Mouse (Mus musculus) MEL-GATA-1-ER (cell line): ENCODE data around the gene Tmbim1.
"Not testable (repeated sequence)": the region's sequence is repeated elsewhere in the genome, so short reads cannot be mapped to it uniquely, and the experiment has no call there.

ENCODE experiments used
- DNase-seq: peaks from one replicate; pipeline ENCODE4 v3.0.0-alpha.2; 2012; ENCODE audit warnings: low read depth; ENCODE audit errors: extremely low read depth

Gene Tmbim1

DNA sequence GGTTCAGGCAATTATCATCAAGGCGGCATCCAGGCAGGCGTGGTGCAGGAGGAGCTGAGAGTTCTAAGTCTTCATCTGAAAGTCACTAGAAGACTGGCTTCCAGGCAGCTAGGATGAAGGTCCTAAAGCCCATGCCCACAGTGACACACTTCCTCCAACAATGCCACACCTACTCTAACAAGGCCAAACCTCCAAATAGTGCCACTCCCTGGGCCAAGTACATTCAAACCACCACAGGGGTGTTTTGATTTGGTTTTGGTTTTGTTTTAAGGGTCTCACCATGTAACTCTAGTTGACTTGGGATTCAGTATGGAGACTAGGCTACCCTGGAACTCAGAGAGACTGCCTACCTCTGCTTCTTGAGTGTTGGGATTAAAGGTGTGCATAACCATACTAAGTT is at the start of gene Tmbim1:
Gene Tmbim1, minus strand, starts transcription at position 101 of the 400 bp plus-strand sequence.
- DNase-seq: no peak

DNA sequence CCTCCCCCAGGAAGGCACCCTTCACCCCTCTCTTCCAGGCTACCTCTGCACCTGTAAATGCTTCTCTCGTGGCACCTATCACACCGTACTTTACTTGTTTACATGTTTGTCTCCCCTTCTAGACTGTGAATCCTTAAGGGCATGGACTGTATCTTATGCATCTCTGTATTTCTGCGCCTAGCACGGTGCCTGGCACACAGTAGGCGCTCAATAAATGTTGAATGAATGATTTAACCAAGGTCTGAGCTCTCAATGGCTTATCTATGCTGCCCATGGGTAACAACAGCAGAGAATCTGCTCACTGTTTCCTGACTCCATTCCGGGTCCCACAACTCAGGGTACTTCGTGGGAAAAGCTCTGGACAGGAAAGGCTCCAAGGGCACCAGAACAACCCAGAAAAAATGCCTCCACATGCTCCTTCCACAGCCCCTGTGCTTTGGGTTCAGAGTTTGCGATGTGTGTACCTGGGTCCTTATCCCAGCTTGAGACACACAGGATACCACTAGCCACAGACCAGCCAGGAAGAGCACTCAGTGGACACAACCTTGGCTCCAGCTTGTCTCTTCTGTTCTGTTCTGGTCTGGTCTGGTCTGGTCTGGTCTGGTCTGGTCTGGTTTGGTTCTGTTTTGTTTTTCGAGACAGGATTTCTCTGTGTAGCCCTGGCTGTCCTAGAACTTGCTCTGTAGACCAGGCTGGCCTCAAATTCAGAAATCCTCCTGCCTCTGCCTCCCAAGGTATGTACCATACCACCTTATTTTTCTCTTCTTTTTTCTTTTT is 48.2 kb upstream of the Tmbim1 start:
- no peak for DNase-seq

DNA sequence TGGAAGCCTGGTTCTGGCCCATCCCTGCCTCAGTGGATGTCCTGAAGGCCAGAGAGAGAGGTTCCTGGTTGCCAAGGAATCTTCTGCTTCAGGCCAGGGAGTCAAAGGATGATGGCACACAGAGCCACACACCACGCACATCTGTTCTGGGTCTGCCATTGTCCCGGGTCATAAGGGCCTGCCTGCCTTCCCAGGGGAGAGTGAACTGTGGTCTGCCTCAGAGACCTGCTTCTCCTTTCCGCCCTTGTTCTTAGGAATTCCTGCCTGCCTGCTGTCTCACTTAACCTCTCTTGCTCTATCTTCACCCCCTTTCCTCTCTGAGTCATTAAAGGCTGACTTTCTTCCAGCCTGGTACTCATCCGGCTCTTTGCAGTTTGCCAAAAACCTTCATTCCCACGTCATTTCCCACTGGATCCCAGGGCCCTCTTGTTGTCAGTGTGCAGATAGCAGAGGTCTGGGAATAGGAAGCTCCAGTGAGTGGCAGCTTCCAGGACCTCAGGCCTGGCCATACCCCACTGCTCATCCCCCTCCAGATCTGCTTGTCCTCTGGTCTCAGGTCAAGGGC is 47.2 kb upstream of the Tmbim1 start:
- no peak for DNase-seq

DNA sequence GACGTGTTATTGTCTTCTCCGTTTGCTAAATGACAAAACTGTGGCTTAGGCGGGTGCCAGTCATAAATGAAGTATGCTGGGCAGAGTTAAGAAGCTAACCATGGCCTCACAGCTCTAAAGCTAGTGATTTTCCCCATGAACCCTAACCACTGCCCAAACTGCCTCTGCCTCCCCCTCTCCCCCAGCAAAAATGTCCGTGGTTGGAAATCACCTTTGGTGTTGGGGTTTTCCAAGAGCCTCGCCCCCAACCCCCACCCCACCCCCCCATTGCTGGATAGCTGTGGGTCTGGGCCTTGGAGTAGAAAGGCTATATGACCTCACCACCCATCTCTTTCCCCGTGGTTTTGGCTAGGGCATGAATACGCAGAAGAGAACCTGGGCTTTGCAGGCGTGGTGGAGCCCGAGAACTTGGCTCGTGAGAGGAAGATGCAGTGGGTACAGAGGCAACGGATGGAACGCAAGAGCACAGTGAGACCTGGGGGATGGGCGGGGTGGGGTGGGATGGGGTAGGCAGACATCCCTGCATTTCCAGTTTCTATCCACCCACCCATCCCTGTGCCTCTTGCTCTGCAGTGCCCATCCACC is 45.9 kb upstream of the Tmbim1 start:
- no peak for DNase-seq

DNA sequence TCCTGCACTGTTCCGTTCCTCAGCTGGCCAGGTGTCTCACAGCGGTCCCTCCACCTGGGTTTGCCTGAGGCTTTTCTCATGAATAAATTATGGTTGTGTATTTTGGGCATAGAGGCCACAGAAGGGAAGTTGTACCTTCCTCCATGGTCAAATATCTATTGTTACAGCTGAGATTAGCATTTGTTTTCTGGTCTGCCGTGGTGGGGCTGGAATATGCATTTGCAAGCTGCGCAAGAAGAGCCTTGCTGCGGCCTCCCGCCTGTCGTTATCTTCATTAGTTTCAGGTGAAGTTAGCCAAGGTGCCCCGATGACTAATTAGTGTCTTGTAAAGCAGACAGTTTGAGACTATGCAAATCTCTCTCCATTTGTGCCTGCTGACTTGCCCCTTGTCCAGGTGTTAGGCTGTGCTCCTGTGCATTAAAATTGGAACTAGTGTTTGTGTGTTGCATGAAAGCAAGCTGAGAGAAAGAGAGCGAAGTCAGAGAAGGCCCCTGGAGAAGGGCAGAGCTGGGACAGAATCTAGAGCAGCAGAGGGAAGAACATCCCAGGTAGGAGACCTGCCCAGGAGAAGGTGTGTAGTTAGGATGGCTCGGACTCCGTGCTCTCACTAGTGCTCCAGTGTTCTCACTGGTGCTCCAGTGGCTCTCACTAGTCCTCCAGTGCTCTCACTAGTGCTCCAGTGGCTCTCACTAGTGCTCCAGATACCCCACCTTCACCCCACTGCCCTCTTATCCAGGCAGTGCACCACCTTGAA is 38.9 kb upstream of the Tmbim1 start:
- DNase-seq: no peak

DNA sequence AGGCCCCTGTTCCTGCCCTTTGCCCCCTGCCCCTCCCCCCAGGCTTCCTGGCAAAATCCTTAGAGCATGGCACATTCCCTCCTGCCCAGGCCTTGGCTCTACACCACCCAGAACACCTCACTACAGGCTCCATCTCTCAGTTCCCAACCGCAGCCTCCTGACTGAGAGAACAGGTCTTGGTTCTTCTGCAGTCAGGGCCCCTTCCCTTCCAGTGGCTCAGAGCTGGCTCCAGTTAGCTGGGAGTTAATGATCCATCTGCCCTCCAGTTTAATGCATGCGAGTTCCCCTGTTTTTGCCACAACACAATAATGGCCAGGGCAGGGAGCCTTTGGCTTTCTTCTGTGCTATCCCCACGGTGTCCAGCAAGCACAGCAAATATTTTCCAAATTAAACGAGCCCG is 37.7 kb upstream of the Tmbim1 start:
- DNase-seq: no peak

DNA sequence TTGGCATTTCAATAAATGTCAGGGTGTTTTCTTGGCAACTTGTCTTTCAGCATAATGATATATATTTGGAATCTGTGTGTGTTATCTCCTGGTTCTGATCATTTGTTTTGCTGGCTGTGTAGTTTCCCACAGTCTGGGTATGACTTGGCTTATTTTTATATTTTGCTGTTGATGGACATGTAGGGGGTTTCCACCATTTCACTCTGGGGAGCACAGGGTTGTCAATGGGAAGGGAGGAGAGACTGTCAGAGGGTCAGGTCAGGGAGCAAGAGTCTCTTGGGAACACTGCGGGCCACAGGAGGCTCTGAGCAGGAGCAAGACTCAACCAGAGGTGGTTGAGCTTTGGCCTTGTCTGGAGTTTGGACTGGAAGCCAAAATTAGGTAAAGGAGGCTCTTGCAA is 36.9 kb upstream of the Tmbim1 start:
- no peak for DNase-seq

DNA sequence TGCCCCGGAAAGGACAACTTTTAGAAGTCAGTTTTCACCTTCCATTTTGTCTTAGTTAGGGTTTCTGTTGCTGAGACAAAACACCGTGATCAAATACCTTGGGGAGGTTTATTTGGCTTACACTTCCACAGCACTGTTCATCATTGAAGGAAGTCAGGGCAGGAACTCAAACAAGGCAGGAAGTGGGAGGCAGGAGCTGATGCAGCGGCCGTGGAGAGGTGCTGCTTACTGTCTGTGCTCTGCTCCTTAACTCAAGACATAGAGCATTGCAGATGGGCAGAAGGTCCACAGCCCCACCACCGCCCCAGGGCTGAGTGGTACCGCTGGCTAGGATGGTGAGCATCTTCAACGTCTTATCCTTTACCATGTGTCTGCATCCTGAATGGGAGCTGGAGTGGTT is 36.5 kb upstream of the Tmbim1 start:
- DNase-seq: no peak

DNA sequence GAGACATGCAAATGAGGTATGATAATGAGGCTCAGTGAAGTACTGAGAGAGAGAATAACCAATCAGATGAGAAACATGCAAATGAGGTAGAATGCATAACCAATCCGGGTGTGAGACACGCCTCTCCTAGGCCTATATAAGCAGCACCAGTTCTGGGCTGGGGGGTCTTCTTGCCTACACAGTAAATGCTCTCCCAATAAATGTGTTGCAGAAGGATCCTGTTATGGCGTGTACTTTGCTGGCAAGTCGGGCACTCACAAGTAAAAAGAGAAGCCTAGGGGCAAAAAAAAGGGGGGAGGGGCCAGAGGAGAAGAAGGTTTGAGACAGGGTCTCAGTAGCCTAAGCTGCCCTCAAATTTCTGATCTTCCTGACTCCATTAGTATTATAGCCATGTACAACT is 35.6 kb upstream of the Tmbim1 start:
- DNase-seq: not testable (repeated sequence)

DNA sequence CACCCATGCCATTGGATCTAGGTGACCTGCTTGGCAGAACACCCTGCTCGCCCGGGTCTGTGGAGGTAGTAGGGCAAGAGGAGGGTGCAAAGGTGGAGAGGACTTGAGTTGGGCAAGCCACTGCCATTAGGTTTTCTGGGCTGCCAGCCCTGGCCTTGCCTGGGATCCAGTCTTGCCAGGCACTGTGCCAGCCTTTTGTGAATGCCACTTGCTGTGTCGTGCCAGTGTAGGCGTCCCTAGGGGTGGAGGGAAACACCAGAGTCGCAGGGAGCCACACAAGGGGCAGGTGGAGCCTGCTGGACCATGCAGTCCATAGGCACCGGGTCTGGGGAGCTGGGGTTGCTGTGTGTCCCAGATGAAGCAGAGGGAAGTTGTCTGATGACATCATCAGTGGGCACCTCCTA is 34.9 kb upstream of the Tmbim1 start:
- no peak for DNase-seq

DNA sequence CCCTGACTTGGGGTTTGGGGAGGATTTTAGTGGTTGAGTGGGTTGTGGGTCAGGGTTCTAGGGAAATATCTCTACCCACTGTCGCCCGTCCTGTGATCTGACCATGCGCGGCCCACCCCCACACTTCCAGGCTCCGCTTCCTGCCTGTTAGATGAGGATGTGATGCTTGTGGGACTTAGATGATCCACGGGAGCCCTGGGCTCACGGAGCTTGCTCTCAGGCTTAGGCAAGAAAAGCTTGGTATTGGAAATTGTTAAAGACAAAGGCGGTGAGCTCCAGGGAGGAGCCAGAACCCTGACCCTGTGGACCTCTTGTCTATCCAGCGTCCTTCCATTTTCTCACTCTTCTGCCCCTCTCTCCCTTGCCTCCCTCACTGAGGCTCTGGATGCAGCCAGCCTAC is 34.5 kb upstream of the Tmbim1 start:
- DNase-seq: no peak

DNA sequence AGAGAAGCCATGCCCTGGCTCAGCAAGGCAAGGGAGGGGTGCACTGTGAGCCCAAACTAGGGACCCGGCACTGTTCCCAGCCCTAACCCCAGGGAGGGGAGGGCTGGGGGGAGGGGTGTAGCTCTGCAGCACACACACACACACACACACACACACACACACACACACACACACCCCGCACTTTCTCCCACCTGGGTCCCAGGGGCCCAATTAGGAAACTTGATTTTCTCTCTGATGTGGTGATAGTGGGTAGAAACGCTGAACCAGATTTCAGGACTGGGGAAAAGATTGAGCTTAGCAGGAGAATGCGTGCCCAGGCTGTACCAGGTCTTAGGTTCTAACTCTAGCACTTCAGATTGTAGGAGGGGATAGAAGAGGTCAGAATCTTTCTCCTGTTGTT is 33.2 kb upstream of the Tmbim1 start:
- DNase-seq: no peak

DNA sequence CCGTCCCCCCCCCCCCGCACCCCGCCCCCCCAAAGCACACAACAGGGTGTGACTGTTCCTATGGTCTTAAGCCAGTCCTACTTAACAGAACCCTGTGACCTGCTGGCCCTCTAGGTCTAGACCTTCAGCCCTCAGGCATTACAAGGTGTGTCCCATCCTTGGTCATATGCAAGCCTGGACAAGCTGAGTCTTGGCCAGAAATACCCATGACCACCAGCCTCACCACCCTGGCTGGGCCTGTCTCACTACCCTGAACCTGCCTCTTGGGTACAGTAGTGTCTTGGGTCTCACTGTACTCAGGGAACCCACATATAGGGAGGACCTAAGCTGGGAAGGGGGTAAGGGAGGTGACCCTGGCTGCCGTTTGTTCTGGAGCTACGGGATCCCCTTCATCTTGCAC is 32.6 kb upstream of the Tmbim1 start:
- DNase-seq: no peak

DNA sequence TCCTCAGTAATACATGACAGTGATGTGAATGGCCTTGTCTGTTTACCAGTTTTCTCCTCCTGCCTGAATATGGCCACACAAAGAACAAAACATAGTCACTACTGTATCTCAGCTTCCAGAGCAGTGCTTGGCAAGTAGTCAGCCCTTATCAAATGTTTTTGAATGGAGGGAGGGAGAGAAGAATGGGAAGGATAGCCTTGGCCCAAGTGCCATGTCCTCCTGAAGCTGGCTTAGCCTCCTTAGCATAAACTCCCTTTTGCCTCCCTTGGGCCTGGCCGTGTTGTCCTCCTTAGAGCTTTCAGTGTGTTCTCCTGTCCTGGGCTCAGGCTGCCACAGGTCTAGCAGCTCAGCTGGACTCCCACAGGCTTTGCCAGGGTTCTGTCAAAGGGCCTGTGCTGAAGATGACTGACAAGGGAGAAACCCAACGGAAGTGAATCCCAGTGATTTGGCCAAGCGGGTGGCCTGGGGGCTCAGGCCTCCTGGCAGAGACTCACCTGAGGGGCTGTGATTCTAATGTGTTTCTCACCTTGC is 31.9 kb upstream of the Tmbim1 start:
- DNase-seq: no peak

DNA sequence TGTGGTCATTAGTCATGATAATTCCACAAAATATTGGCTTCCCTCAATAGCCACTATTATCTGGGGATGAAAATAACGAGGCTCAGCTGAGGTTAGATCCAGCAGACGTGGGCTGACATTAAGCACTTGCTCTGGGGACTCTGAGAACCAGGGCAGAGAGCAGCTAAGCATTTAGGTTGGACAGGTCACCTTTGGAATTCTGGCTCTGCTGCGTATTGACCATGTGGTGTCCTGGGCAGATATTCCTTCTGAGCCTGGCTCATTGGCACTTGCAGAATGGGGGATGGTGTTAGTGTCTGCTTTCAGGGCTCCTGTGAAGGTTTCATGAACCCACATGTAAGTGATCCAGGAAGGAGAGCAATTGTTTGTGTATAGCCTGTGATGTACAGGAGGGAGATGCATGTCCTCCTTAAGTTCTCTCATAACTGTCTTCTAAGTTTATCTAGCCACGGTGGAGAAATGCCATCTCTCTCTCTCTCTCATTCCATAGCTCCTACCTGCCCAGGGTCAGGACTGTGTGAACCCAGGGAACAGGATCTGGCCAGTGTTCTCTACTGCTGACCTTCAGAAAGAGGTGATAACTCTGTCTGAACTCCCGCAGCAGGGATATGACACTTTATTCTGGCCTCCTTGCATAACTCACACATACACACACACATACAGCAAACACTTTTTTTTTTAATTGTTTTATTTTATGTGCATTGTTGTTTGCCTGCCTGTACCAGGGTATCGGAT is 30.2 kb upstream of the Tmbim1 start:
- DNase-seq: no peak

DNA sequence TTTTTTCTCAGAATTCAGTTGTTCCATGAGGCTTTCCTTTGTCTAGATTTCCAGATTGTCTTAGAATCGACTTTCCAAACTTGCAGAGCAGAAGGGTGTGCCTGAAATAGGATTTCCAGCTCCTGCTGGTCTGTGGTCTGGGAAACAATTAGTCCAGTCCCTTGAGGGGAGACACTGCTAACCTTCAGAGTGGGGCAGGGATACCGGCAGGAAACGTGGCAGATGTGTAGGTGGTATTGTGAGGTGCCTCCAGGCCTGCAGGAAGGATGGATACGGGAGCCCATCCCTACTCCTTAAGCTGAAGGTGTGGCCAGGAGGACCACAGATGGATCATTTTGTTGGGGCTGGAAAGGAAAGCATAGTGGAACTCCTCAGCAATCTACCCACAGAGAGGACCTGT is 29.6 kb upstream of the Tmbim1 start:
- no peak for DNase-seq

DNA sequence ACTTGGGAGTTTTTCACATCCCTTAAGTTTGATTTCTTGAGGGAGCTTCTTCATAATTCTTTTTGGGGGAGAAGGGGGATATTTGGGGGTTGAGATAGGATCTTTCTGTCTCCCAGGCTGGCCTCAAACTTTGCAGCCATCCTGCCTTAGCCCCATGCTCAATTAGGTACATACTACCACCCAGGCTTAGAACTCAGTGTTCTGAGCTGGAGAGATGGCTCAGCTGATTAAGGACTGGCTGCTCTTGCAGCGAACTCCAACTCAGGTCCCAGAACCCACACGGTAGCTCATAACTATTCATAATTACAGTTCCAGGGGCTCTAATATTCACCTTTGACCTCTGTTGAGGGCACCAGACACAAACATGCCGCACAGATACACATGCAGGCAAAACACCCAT is 29.2 kb upstream of the Tmbim1 start:
- no peak for DNase-seq

DNA sequence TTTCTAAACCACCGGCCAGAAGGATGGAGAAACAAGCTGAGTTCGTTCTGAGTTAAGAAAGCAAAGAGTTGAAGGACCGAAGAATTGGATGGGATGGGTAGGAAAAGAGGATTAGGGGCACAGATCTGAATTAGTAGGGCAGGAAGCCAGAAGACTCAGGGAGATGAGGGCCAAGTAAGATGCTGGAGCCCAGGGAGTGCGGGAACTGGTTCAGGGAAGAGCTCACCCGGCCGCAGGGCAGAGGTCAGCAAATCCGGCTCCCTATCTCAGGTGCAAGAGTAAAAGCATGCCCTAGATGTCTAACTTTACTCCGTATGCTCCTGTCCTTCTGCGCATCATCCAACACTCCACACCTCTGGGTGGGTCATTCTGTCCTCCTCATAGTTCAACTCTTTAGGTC is 27.5 kb upstream of the Tmbim1 start:
- no peak for DNase-seq

DNA sequence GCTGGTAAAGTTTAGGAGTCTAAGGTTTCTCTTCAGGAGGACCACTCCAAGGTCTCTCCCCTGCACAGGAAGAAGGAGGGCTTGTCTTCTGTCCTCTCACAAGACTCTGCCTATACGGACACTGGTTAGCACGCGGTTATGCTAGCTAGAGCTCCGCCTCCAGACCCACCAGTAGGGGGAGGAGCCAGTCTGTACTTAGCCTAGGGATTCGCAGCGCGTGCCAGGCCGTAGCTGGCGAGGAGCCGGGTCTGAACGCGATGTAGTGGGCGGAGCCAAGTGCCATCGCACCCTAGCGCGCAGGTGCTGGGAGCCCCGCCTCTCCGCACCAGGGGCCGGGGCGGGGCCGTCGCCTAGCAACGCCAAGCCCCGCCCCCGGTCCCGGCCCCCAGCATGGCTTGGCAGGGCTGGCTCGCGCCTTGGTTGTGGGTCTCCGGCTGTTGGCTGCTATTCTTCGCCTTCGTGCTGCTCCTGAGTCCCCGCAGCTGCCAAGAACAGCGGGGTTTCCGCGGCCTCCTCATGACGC is 26.9 kb upstream of the Tmbim1 start:
- peak; percentile 93 for DNase-seq

DNA sequence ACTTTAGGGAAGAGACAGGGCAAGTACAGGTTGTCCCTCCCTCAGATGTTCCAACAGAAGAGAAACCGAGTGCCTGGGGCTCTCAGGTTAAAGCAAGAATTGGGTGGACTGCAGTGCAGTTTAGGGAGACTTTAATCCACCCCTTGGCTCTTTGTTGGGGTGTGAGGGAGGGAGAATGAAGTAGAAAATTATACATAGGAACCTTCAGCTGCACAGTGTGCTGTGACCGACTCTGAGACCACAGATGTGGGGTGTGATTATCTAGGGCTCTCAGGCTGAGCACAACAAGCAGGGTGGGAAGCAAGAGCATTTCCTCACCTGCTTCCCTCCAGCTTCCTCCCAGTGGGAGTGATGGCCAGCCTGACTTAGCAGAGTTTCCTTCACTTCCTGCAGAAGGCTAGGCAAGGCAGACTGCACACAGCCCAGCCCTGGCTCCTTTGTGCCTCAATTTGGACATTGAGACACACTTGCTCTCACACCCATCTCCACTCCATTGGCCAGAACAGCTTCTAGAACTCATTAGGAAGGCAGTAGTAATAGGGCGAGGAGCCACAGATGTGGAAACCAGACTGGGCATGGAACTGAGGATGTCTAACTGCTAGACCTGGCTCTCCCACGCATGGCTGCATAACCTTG is 25.7 kb upstream of the Tmbim1 start:
- DNase-seq: no peak
